Mouse (Mus musculus): ENCODE results near the gene Ppp1ca. TPM values are rescaled to one million over a fixed set of nuclear protein-coding genes. Genes with fewer than 3 reads are reported as not detected.
A peak's percentile ranks its signal among the peaks of the same experiment; 100 is the strongest.

The Ppp1ca gene
- total RNA-seq, 2 experiments from 2014 or later: 395 to 538 TPM

- ATAC-seq (replicated peaks; ENCODE audit: poor library complexity): no peak
Observed at GRCm38 (mm10) chr19:4208563-4208962, 16.7 kb downstream of the Ppp1ca start.

GRCm38 (mm10) chr19:4211891-4212588 is 20.2 kb downstream of the Ppp1ca start:
- no peak for ATAC-seq (replicated peaks; ENCODE audit: poor library complexity)

- peak; percentile 62 for ATAC-seq (replicated peaks; ENCODE audit: poor library complexity)
Observed at GRCm38 (mm10) chr19:4213524-4213974, 21.7 kb downstream of the Ppp1ca start.

- peak; percentile 23; the same call in 1 of the 2 replicates for ATAC-seq (replicated peaks; ENCODE audit: poor library complexity)
Observed at GRCm38 (mm10) chr19:4214071-4214770, 22.4 kb downstream of the Ppp1ca start, which contains the start of the genes Clcf1 and AC109138.7. TSS of gene Clcf1 (plus strand) at chr19:4214238. TSS of gene AC109138.7 (plus strand) at chr19:4214357.

- no peak for ATAC-seq (replicated peaks; ENCODE audit: poor library complexity)
Observed at GRCm38 (mm10) chr19:4214771-4215450, 23.0 kb downstream of the Ppp1ca start.

GRCm38 (mm10) chr19:4215451-4215840 is 23.6 kb downstream of the Ppp1ca start:
- no peak for ATAC-seq (replicated peaks; ENCODE audit: poor library complexity)

- no peak for ATAC-seq (replicated peaks; ENCODE audit: poor library complexity)
Observed at GRCm38 (mm10) chr19:4216041-4216685, 24.3 kb downstream of the Ppp1ca start.

- ATAC-seq (replicated peaks; ENCODE audit: poor library complexity): no peak
Observed at GRCm38 (mm10) chr19:4217140-4217539, 25.3 kb downstream of the Ppp1ca start.

- ATAC-seq (replicated peaks; ENCODE audit: poor library complexity): no peak
Observed at GRCm38 (mm10) chr19:4217855-4218254, 26.0 kb downstream of the Ppp1ca start.

- no peak for ATAC-seq (replicated peaks; ENCODE audit: poor library complexity)
Observed at GRCm38 (mm10) chr19:4218293-4218692, 26.4 kb downstream of the Ppp1ca start.

GRCm38 (mm10) chr19:4218784-4219183 is 26.9 kb downstream of the Ppp1ca start:
- ATAC-seq (replicated peaks; ENCODE audit: poor library complexity): no peak

GRCm38 (mm10) chr19:4219943-4220342 is 28.1 kb downstream of the Ppp1ca start:
- ATAC-seq (replicated peaks; ENCODE audit: poor library complexity): no peak

- ATAC-seq (replicated peaks; ENCODE audit: poor library complexity): no peak
Observed at GRCm38 (mm10) chr19:4220416-4220815, 28.6 kb downstream of the Ppp1ca start.

- 0 out of 2 replicates have a peak, but pooled peaks have one; percentile 9 for ATAC-seq (replicated peaks; ENCODE audit: poor library complexity)
Observed at GRCm38 (mm10) chr19:4220957-4221743, 29.3 kb downstream of the Ppp1ca start.

- peak; percentile 40; the same call in 1 of the 2 replicates for ATAC-seq (replicated peaks; ENCODE audit: poor library complexity)
Observed at GRCm38 (mm10) chr19:4222165-4222564, 30.3 kb downstream of the Ppp1ca start.

- no peak for ATAC-seq (replicated peaks; ENCODE audit: poor library complexity)
Observed at GRCm38 (mm10) chr19:4226779-4227178, 34.9 kb downstream of the Ppp1ca start.

- no peak for ATAC-seq (replicated peaks; ENCODE audit: poor library complexity)
Observed at GRCm38 (mm10) chr19:4227446-4227845, 35.6 kb downstream of the Ppp1ca start.

GRCm38 (mm10) chr19:4227894-4228678 is 36.2 kb downstream of the Ppp1ca start:
- ATAC-seq (replicated peaks; ENCODE audit: poor library complexity): peak; percentile 54

GRCm38 (mm10) chr19:4228891-4229290 is 37.0 kb downstream of the Ppp1ca start:
- ATAC-seq (replicated peaks; ENCODE audit: poor library complexity): no peak
